Mouse (Mus musculus) cerebellum, postnatal 14 days (tissue): ENCODE results near the gene Hoxb7.

Experiments
- DNase-seq, 2 experiments: peaks; one replicate each; pipeline ENCODE4 v3.0.0; 2021; ENCODE audit warnings: mixed read lengths in 2 of 2

Gene Hoxb7

GRCm38 (mm10) chr11:96286739-96287385 is 439 bp downstream of the Hoxb7 start:
- no peak for DNase-seq

- no peak for DNase-seq
Measured at GRCm38 (mm10) chr11:96287411-96287810, 988 bp downstream of the Hoxb7 start.

DNA sequence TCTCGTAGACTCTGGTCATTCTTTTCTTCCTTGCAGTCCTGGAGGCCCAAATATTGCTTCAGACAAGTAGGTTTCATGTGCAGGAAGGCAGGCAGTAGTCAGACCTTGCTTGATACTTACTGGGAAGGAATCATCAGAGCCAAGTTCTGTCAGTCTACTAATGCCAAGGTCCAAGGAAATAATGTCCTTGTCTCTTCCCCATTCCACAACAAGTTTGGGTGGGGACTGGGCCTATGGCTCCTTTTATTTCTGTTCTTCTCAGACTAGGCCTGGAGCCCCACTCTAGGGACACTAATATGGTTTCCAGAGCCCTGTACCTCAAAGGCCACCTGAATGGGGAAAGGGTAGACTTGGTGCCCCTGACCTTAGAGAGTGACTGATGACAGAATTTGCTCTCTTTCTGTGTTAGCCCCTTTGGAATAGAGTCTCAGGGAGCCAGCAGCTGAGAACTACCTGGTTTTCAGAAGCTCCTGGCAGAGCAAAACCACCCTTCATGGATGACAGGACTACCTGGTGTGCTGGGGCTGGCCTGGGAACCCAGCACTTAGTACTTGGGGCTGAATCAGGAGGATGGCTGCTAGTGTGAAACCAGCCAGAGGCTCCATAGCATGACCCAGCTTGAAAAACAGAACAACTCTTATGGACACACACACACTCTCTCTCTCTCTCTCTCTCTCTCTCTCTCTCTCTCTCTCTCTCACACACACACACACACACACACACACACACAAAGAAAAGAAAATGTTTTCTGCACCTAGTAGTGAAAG is 2.2 kb downstream of the Hoxb7 start:
- no peak for DNase-seq

DNA sequence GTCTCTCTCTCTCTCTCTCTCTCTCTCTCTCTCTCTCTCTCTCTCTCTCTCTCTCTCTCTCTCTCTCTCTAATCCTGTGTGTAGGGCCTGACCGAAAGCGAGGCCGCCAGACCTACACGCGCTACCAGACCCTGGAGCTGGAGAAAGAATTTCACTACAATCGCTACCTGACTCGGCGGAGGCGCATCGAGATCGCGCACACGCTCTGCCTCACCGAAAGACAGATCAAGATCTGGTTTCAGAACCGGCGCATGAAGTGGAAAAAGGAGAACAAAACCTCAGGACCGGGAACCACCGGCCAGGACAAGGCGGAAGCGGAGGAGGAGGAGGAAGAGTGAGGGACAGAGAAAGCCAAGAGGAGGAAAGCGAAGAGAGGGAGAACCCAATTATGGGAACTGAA is 2.9 kb downstream of the Hoxb7 start:
- no peak for DNase-seq

DNA sequence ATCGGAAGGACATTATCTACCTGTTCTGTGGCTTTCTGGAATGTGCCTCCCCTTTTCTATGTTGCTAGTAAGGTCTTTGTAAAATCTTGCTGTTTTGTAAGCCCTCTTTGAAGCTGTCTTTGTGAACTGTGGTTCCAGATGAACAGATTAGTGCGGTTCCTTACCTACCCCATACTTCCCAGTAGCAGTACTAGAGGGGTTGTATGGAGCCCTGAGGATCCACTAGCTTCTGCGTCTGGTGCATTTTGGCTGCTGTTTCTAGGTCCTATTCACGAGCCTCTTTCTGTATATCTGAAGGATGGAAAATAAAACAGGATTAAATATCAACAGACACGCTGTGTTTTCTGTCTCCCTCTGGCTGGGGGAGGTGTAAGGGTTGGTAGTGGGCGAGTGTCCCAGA is 3.4 kb downstream of the Hoxb7 start:
- no peak for DNase-seq

DNA sequence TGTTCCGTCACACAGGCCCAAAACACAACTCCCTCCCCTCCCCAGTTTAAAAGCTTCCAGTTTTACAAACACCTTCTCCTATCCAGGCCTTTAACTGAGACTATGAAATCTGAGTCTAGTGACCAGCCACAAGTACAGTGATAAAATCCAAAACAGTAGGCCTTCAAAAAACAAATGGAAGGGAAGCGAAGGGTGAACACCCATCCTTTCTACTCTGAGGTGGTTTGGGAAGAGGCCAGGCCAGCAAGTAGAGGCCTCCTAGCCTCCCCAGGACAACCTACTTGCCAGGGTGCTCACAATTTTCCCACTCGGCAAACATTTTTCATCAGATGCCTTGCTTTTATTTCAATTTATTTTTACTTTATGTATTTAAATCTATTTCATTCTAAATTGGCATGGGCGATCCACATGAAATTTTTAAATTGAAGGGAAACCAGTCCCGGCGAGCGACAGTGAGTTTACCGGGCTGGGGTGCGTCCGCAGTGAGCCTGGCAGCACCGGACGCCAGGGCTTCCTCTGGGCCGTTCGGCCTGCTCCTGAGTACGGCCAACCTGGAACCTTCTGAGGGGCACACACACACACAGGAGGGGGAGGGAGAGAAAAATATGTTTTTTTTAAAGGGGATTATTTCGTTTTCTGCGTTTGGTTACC is 4.4 kb downstream of the Hoxb7 start:
- DNase-seq: no peak

GRCm38 (mm10) chr11:96291681-96292564 is 5.5 kb downstream of the Hoxb7 start, which contains the start of gene Hoxb6:
Gene Hoxb6 (plus strand): TSS chr11:96292476.
- DNase-seq: no peak

GRCm38 (mm10) chr11:96292565-96293301 is 6.3 kb downstream of the Hoxb7 start:
- no peak for DNase-seq

DNA sequence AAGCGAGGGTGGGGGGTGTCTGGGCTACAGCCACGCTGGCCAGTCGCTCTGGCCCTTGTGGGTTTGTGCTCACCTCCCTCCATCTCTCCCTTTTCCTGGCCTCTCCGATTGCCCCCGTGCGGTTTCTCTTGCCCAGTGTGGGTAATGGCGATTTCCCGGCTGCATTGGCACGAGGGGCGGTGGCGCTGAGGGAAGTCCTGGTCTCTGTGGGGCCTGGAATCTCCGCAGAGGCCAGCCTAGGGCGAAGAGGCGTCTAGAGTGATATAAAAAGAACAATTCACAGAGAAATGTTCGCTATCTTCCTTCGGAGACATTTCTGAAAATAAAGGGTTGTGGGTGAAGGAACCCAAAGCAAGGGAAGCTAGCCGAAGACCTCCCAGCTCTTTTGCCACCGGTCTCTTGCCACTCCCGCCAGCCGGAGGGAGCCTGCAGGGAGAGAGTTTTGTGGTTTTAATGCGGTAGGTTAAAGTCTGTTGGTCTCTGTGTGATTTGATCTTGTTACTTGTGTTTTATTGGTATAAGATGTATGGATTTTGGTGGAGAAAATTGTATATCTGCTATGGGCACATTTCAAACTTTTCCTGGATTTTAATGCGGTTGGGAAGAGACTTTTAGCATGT is 7.0 kb downstream of the Hoxb7 start:
- DNase-seq: no peak

GRCm38 (mm10) chr11:96294245-96295091 is 8.0 kb downstream of the Hoxb7 start:
- peak; percentile 78 to 83 for DNase-seq

- no peak for DNase-seq
Measured at GRCm38 (mm10) chr11:96295092-96295835, 8.8 kb downstream of the Hoxb7 start.

- no peak for DNase-seq
Measured at GRCm38 (mm10) chr11:96296997-96297396, 10.6 kb downstream of the Hoxb7 start.

GRCm38 (mm10) chr11:96297428-96297827 is 11.0 kb downstream of the Hoxb7 start:
- DNase-seq: no peak

DNA sequence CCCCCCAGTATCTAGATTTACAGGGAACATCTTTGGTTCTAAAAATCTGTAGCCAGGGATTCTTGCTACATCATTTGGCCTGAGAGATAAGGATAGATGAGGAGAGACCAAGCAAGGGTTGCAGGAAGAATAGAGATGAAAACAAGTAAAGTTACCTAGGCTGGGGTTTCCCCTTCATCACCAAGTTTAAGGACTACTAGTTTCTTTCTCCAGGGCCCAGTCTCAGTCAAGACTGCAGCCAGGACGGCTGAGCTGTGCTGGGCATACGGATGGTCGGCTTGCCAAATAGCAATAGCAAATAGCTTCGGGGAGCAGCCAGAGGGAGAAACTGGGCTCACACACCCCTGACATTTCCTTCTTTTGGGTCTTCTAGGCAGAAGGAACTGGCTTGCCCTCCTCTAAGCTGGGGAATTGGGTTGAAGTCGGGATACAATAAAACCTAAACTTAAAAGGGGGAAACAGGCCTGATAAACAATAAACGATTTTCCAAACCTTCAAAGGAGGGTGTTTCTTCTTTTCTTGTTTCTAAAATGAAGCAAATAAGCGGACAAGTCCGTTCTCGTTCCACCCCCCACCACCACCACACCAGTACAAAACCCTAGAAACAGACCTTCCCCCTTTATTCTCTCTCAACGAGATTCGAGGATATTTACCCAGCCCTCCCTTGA is 11.7 kb downstream of the Hoxb7 start:
- no peak for DNase-seq

GRCm38 (mm10) chr11:96298895-96299667 is 12.7 kb downstream of the Hoxb7 start:
- DNase-seq: no peak

- DNase-seq: no peak
Measured at GRCm38 (mm10) chr11:96299781-96300180, 13.4 kb downstream of the Hoxb7 start.

DNA sequence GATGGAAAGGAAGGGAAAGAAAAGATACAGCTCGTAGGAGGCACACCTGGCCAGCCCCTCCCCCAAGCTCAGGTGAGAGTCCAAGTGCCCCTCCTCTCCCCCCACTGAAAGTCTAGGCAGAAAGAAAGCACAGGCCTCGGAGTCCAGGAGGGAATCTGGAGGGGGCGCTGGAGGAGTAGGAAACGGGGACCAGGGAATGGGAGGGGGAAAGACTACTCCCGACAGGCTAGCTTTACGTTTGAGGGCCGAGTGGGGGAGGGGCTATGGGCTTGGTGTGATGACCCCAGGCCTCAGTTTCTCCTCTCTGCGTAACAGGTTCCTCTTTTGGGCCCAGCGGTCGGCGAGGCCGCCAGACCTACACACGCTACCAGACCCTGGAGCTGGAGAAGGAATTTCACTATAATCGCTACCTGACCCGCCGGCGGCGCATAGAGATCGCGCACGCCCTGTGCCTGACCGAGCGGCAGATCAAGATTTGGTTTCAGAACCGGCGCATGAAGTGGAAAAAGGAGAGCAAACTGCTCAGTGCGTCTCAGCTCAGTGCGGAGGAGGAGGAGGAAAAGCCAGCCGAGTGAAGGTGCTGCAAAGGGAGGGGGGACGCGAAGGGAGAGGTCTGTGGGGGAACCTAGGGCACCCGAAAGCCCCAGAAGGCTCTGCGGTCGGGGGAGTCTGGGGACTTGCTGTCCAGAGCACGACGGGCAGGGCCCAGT is 14.1 kb downstream of the Hoxb7 start:
- DNase-seq: no peak

DNA sequence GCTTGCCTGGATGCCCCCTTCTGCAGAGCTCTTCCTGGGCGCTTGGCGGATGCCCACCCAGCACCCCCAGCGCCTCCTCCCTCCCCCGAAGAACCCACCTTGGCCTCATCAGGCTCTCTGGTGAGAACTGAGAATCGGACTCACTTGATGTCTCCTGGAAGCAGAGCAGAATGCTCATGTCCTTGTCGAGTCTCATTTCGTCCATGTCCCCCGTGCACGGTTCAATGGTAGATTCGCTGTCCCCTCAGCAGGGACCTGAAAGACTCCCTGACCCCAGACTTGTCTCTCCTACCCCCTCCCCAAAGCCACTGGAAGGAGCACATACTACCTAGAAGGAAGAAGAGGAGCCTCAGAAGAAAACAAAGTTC is 14.6 kb downstream of the Hoxb7 start:
- no peak for DNase-seq
